Mouse (Mus musculus): ENCODE measurements around the gene Gabarapl1.

DNA sequence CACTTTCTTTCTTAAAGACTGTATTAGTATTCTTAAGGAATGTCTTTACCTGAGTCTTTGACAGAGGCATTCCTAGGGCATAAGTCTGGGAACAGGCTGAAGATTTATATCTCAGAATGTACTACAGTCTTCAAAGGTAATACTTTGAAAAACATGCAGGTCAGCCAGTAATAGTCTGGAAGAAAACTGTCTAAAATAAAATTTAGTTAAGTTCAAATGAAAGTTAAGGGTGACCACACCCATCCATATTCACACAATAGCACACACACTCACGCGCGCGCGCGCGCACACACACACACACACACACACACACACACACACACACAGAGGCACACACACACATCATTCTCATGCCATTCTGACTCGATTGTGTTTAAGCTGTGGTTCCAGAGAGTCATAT lies 44.6 kb downstream of the Gabarapl1 start, which contains the start of gene Klre1:
- TF ChIP-seq POLR2A (IDR thresholded peaks at IDR 0.05; ENCODE audit: borderline replicate concordance, extremely low read depth, low read depth, low read length): no peak
- TF ChIP-seq CTCF (IDR thresholded peaks at IDR 0.05; ENCODE audit: insufficient read depth, low read length): no peak

All from lung, adult 2 months (tissue).